ENCODE assay signal across 10 mouse cellular contexts in the genomic region with DNA sequence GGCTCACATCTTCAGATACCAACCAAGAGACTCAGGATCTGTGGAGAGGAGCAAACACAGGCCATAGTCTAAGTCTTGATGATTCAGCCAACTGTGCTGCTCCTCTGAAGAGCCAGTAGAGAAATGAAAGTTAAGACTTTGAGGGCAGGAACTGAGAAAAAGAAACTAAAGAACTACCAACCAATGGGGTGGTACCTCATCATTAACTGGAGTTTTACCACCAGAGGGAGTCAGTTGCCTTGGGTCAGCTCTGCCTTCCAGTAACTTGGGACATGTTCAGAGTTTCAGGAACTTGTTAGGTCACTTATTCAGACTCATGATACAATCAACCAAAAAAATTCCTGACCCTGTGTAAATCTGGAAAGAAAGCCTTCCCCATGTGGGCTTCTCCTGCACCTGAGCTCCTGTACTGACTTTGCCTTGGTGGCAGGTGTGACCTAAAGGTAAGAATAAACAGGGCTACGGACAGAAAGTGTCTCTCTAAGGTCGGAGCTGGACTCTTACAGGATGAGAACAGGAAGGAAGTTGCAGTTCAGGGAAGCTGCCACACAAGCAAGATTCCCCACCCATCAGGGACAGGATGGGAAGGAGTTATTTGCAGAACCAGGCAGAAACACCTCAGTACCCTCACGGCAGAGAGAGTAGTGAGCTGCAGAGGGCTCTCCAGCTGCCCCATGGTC. TPM values are rescaled to one million over a fixed set of nuclear protein-coding genes. Genes with fewer than 3 reads are reported as not detected.
DNase-seq lines count a peak whose midpoint lies in the region; ATAC-seq and TF ChIP-seq lines count a peak whose summit lies in the region.
"Had no signal": no experiment of that assay in that cellular context is flagged by ENCODE, and none has a peak within 500 bp of the region (broad histone marks: within the 10 kb centered on the region; RNA-seq: fewer than 3 reads in every experiment).

A gene (minus strand): TSS at position 129 of the 680 bp plus-strand sequence.

- no peak within 1 kb of the TSS for H3K27ac ChIP-seq in midbrain, postnatal 0 days (ENCODE audit: low read depth, low read length)
- H3K27ac ChIP-seq in midbrain, embryonic 15.5 days, result no peak within 1 kb of the TSS
- no peak within 1 kb of the TSS for H3K27ac ChIP-seq in kidney, embryonic 14.5 days (ENCODE audit: low read depth, low read length)
- no peak within 1 kb of the TSS for H3K27ac ChIP-seq in midbrain, embryonic 11.5 days (ENCODE audit: low read depth, low read length)
- H3K27ac ChIP-seq: embryonic facial prominence, embryonic 15.5 days; midbrain, embryonic 12.5 days had no signal

- intact Hi-C loops in gastrocnemius, postnatal 14 days (cut with DNase I; ENCODE audit: low total_unique reads), result no loop called here

- H3K27me3 ChIP-seq in midbrain, postnatal 0 days (ENCODE audit: insufficient read depth, low read length), result no peaks in the 10 kb centered on the region
- H3K27me3 ChIP-seq in midbrain, embryonic 15.5 days (replicated peaks), result no peaks in the 10 kb centered on the region
- H3K27me3 ChIP-seq in kidney, embryonic 14.5 days (ENCODE audit: control insufficient read depth, insufficient read depth, low read length), result no peaks in the 10 kb centered on the region
- no peaks in the 10 kb centered on the region for H3K27me3 ChIP-seq in midbrain, embryonic 11.5 days (ENCODE audit: control insufficient read depth, insufficient read depth, low read length)
- H3K27me3 ChIP-seq: embryonic facial prominence, embryonic 15.5 days; midbrain, embryonic 12.5 days had no signal

- no peaks in the 10 kb centered on the region for H3K36me3 ChIP-seq in midbrain, postnatal 0 days (ENCODE audit: insufficient read depth, low read length)
- H3K36me3 ChIP-seq in midbrain, embryonic 15.5 days (replicated peaks), result no peaks in the 10 kb centered on the region
- no peaks in the 10 kb centered on the region for H3K36me3 ChIP-seq in kidney, embryonic 14.5 days (ENCODE audit: control insufficient read depth, insufficient read depth, low read length)
- no peaks in the 10 kb centered on the region for H3K36me3 ChIP-seq in midbrain, embryonic 11.5 days (ENCODE audit: control insufficient read depth, insufficient read depth, low read length)
- H3K36me3 ChIP-seq: embryonic facial prominence, embryonic 15.5 days; midbrain, embryonic 12.5 days had no signal

- no peak for DNase-seq in midbrain, postnatal 0 days (ENCODE audit: low spot score)
- DNase-seq in brain, adult 2 months (ENCODE audit: low read depth, low spot score), result peak; percentile 5
- DNase-seq in gastrocnemius, postnatal 14 days, result no peak
- DNase-seq in midbrain, embryonic 11.5 days (ENCODE audit: low spot score, missing footprints), result no peak
- no peak for DNase-seq in ovary, postnatal 10 days (ENCODE audit: low spot score)

- no peak within 1 kb of the TSS for H3K4me2 ChIP-seq in midbrain, postnatal 0 days (ENCODE audit: low read depth, low read length, poor library complexity, severe bottlenecking)
- H3K4me2 ChIP-seq in midbrain, embryonic 15.5 days, result no peak within 1 kb of the TSS
- no peak within 1 kb of the TSS for H3K4me2 ChIP-seq in kidney, embryonic 14.5 days (replicated peaks; ENCODE audit: low read depth, low read length)
- no peak within 1 kb of the TSS for H3K4me2 ChIP-seq in midbrain, embryonic 11.5 days
- H3K4me2 ChIP-seq: embryonic facial prominence, embryonic 15.5 days; midbrain, embryonic 12.5 days had no signal

- no peak within 1 kb of the TSS for H3K9ac ChIP-seq in midbrain, postnatal 0 days (replicated peaks; ENCODE audit: low read length, poor library complexity, severe bottlenecking)
- no peak within 1 kb of the TSS for H3K9ac ChIP-seq in midbrain, embryonic 15.5 days
- no peak within 1 kb of the TSS for H3K9ac ChIP-seq in kidney, embryonic 14.5 days (ENCODE audit: low read depth, low read length)
- H3K9ac ChIP-seq in midbrain, embryonic 11.5 days (ENCODE audit: low read length), result no peak within 1 kb of the TSS
- H3K9ac ChIP-seq: embryonic facial prominence, embryonic 15.5 days; midbrain, embryonic 12.5 days had no signal

- 85% methylated on average over 3 of the region's 3 CpGs for WGBS in midbrain, postnatal 0 days
- 87% methylated on average over 3 of the region's 3 CpGs for WGBS in midbrain, embryonic 15.5 days
- 64% methylated on average over 3 of the region's 3 CpGs for WGBS in kidney, embryonic 14.5 days
- WGBS in midbrain, embryonic 11.5 days, result 76% methylated on average over 3 of the region's 3 CpGs

- H3K9me3 ChIP-seq in midbrain, postnatal 0 days (ENCODE audit: low read length), result no peaks in the 10 kb centered on the region
- no peaks in the 10 kb centered on the region for H3K9me3 ChIP-seq in midbrain, embryonic 15.5 days
- H3K9me3 ChIP-seq in kidney, embryonic 14.5 days (ENCODE audit: control insufficient read depth, low read length), result no peaks in the 10 kb centered on the region
- H3K9me3 ChIP-seq in midbrain, embryonic 11.5 days (ENCODE audit: control insufficient read depth, low read length), result no peaks in the 10 kb centered on the region
- H3K9me3 ChIP-seq: embryonic facial prominence, embryonic 15.5 days; midbrain, embryonic 12.5 days had no signal

- no peak for ATAC-seq in midbrain, postnatal 0 days (ENCODE audit: low FRiP score)
- no peak for ATAC-seq in midbrain, embryonic 15.5 days (replicated peaks)
- ATAC-seq in kidney, embryonic 14.5 days (ENCODE audit: low FRiP score, low TSS enrichment), result peak; percentile 77; the same call in 1 of the 2 replicates
- peak; percentile 99 for ATAC-seq in megakaryocyte-erythroid progenitor cell, adult 5-6 weeks (replicated peaks; ENCODE audit: low FRiP score, low TSS enrichment, poor library complexity, severe bottlenecking)
- ATAC-seq in midbrain, embryonic 11.5 days (ENCODE audit: low FRiP score), result no peak

- H3K4me3 ChIP-seq in midbrain, postnatal 0 days (ENCODE audit: low read depth, low read length), result no peak within 1 kb of the TSS
- H3K4me3 ChIP-seq in midbrain, embryonic 15.5 days, result no peak within 1 kb of the TSS
- no peak within 1 kb of the TSS for H3K4me3 ChIP-seq in kidney, embryonic 14.5 days (ENCODE audit: low read length)
- H3K4me3 ChIP-seq in midbrain, embryonic 11.5 days (ENCODE audit: low read depth, low read length), result no peak within 1 kb of the TSS
- H3K4me3 ChIP-seq: embryonic facial prominence, embryonic 15.5 days; midbrain, embryonic 12.5 days had no signal

- TF ChIP-seq CTCF in midbrain, postnatal 0 days (IDR thresholded peaks at IDR 0.05), result peak; percentile 46

- H3K4me1 ChIP-seq in midbrain, postnatal 0 days (ENCODE audit: insufficient read depth, low read length), result no peaks in the 10 kb centered on the region
- no peaks in the 10 kb centered on the region for H3K4me1 ChIP-seq in midbrain, embryonic 15.5 days
- H3K4me1 ChIP-seq in kidney, embryonic 14.5 days (ENCODE audit: control insufficient read depth, insufficient read depth, low read length), result no peaks in the 10 kb centered on the region
- no peaks in the 10 kb centered on the region for H3K4me1 ChIP-seq in midbrain, embryonic 11.5 days (ENCODE audit: control insufficient read depth, insufficient read depth, low read length)
- H3K4me1 ChIP-seq: embryonic facial prominence, embryonic 15.5 days; midbrain, embryonic 12.5 days had no signal

RNA-seq across cellular contexts. Expression of the gene that starts here (rescaled TPM):
- 1.5 and 1.7 TPM in 2 replicates for total RNA-seq in midbrain, postnatal 0 days (2014; rRNA removed)
- 0.73 and 0.94 TPM in 2 replicates for polyA plus RNA-seq in midbrain, postnatal 0 days (2015; fragmentation: Nextera tagmentation; extraction: Ambion mirVana)
- 0.80 and 0.92 TPM in 2 replicates for polyA plus RNA-seq in midbrain, embryonic 15.5 days (2015; fragmentation: Nextera tagmentation; extraction: Ambion mirVana)
- 1.0 and 1.3 TPM in 2 replicates for polyA plus RNA-seq in kidney, embryonic 14.5 days (2014; fragmentation: Nextera tagmentation; extraction: Ambion mirVana)
- 12.1 and 18.8 TPM in 2 replicates for total RNA-seq in megakaryocyte-erythroid progenitor cell, adult 5-6 weeks (2014; fragmentation: Nextera tagmentation)
- 16.0 and 17.6 TPM in 2 replicates for total RNA-seq in megakaryocyte-erythroid progenitor cell, adult 5-6 weeks (2017)
- under 1 TPM; 0.72 to 0.80 TPM for total RNA-seq in gastrocnemius, postnatal 14 days (2021)
- 1.1 and 1.2 TPM in 2 replicates for polyA plus RNA-seq in midbrain, embryonic 11.5 days (2014; fragmentation: Nextera tagmentation; extraction: Ambion mirVana)

Comparison
In these comparisons a context has a peak if more than half of its experiments do, and no peak if none do; other contexts are left out.
1. ATAC-seq: peak in kidney, embryonic 14.5 days (single experiment) and megakaryocyte-erythroid progenitor cell, adult 5-6 weeks (single experiment); none in midbrain, postnatal 0 days (single experiment), midbrain, embryonic 15.5 days (single experiment) and midbrain, embryonic 11.5 days (single experiment).